Mouse (Mus musculus) heart, postnatal 0 days (tissue): ENCODE results near the gene Ybx3.

ENCODE experiments used
- CTCF ChIP-seq: IDR thresholded peaks from 2 replicates; pipeline ENCODE4 v1.5.1; 2016; ENCODE audit warnings: antibody characterized with exemption, control low read depth, low read depth
- EP300 ChIP-seq: IDR thresholded peaks from 2 replicates; pipeline ENCODE4 v1.6.1; 2016; ENCODE audit warnings: antibody characterized with exemption, low read depth

- TF ChIP-seq CTCF (peak; percentile 28; the same call in 1 of the 2 replicates), EP300 (no peak)
Measured at GRCm38 (mm10) chr6:131382232-131382983, 5.9 kb downstream of the Ybx3 start.
